Mouse (Mus musculus): Measurements from ENCODE around the gene Erich6b. TPM values are rescaled to one million over a fixed set of nuclear protein-coding genes. Genes with fewer than 3 reads are reported as not detected.

Erich6b gene
- total and polyA plus RNA-seq, 3 experiments = not detected

GRCm38 (mm10) chr14:75635350-75635749 is 6.7 kb upstream of the Erich6b start:
- TF ChIP-seq UBTF (IDR thresholded peaks at IDR 0.05; ENCODE audit: low read depth, low read length) (no peak), ZMIZ1 (IDR thresholded peaks at IDR 0.05; ENCODE audit: low read depth, low read length) (no peak), SIN3A (IDR thresholded peaks at IDR 0.05; ENCODE audit: low read length) (no peak), SMC3 (IDR thresholded peaks at IDR 0.05; ENCODE audit: low read depth, low read length) (no peak), ZC3H11A (IDR thresholded peaks at IDR 0.05; ENCODE audit: low read depth, low read length) (no peak), NELFE (IDR thresholded peaks at IDR 0.05; ENCODE audit: low read depth, low read length) (no peak), CHD2 (IDR thresholded peaks at IDR 0.05; ENCODE audit: low read length) (no peak), KAT2A (IDR thresholded peaks at IDR 0.05; ENCODE audit: insufficient replicate concordance, low read length) (no peak), USF2 (conservative IDR thresholded peaks at IDR 0.05; ENCODE audit: low read depth, low read length) (no peak), POLR2A (IDR thresholded peaks at IDR 0.05; ENCODE audit: low read depth, low read length) (no peak), RCOR1 (conservative IDR thresholded peaks at IDR 0.05; ENCODE audit: low read depth, low read length) (no peak), TCF12 (IDR thresholded peaks at IDR 0.05; ENCODE audit: low read depth, low read length) (no peak), JUND (conservative IDR thresholded peaks at IDR 0.05; ENCODE audit: low read depth, low read length) (no peak), BHLHE40 (IDR thresholded peaks at IDR 0.05; ENCODE audit: low read depth, low read length) (no peak), TBP (conservative IDR thresholded peaks at IDR 0.05; ENCODE audit: low read depth, low read length) (no peak)
- H3K79me2 ChIP-seq (replicated peaks; ENCODE audit: control insufficient read depth, extremely low read depth, insufficient read depth, poor library complexity, severe bottlenecking) = no peaks in the 10 kb centered on the region
- H3K27me3 ChIP-seq (replicated peaks) = no peaks in the 10 kb centered on the region
- no peak for DNase-seq (ENCODE audit: extremely low read depth)
- H3K27ac ChIP-seq (ENCODE audit: insufficient read depth, low read depth) = no peak overlapping the region
- in situ Hi-C loops (cut with MboI; ENCODE audit: low pct_ligation_motif_present, low pct_unique_long_range_greater_than_20kb, low sequenced_read_pairs) (no loop called here), dilution Hi-C loops (cut with MboI; ENCODE audit: extremely low pct_ligation_motif_present, extremely low pct_unique_long_range_greater_than_20kb, low sequenced_read_pairs) (no loop called here)
- no peak overlapping the region for H3K9ac ChIP-seq (ENCODE audit: insufficient read depth, low read depth)
- H3K4me2 ChIP-seq (ENCODE audit: insufficient read depth, low read depth, poor library complexity, severe bottlenecking) = no peak overlapping the region
- no peaks in the 10 kb centered on the region for H3K9me3 ChIP-seq (replicated peaks; ENCODE audit: low read length)
- H3K36me3 ChIP-seq (replicated peaks in 1 of 2; ENCODE audit: control insufficient read depth in 1 of 2, insufficient read depth in 1 of 2, low read length in 1 of 2) = no peaks in the 10 kb centered on the region
- 0 out of 4 replicates have a peak, but pooled peaks cover 0 to 4% of the 10 kb centered on the region in 2 experiments for H3K4me1 ChIP-seq (ENCODE audit: control insufficient read depth in 1 of 2, insufficient read depth in 2 of 2)
- no peak overlapping the region for H3K4me3 ChIP-seq (replicated peaks in 1 of 3; ENCODE audit: low read depth in 2 of 3, low read length in 2 of 3, poor library complexity in 1 of 3)

- no peaks in the 10 kb centered on the region for H3K79me2 ChIP-seq (replicated peaks; ENCODE audit: control insufficient read depth, extremely low read depth, insufficient read depth, poor library complexity, severe bottlenecking)
- H3K9me3 ChIP-seq (replicated peaks; ENCODE audit: low read length) = no peaks in the 10 kb centered on the region
- H3K27ac ChIP-seq (ENCODE audit: insufficient read depth, low read depth) = no peak overlapping the region
- 0 out of 4 replicates have a peak, but pooled peaks cover 0 to 4% of the 10 kb centered on the region in 2 experiments for H3K4me1 ChIP-seq (ENCODE audit: control insufficient read depth in 1 of 2, insufficient read depth in 2 of 2)
- dilution Hi-C loops (cut with MboI; ENCODE audit: extremely low pct_ligation_motif_present, extremely low pct_unique_long_range_greater_than_20kb, low sequenced_read_pairs) = no loop called here
- no peak overlapping the region for H3K4me3 ChIP-seq (replicated peaks in 1 of 3; ENCODE audit: low read depth in 2 of 3, low read length in 2 of 3, poor library complexity in 1 of 3)
- no peak overlapping the region for H3K4me2 ChIP-seq (ENCODE audit: insufficient read depth, low read depth, poor library complexity, severe bottlenecking)
- H3K36me3 ChIP-seq (replicated peaks in 1 of 2; ENCODE audit: control insufficient read depth in 1 of 2, insufficient read depth in 1 of 2, low read length in 1 of 2) = no peaks in the 10 kb centered on the region
- no peak overlapping the region for H3K9ac ChIP-seq (ENCODE audit: insufficient read depth, low read depth)
- TF ChIP-seq ZMIZ1 (IDR thresholded peaks at IDR 0.05; ENCODE audit: low read depth, low read length) (no peak), JUND (conservative IDR thresholded peaks at IDR 0.05; ENCODE audit: low read depth, low read length) (no peak), EP300 (IDR thresholded peaks at IDR 0.05; ENCODE audit: low read length) (no peak), POLR2AphosphoS2 (IDR thresholded peaks at IDR 0.05; ENCODE audit: low read depth, low read length) (no peak)
- no peak for DNase-seq (ENCODE audit: extremely low read depth)
- H3K27me3 ChIP-seq (replicated peaks) = no peaks in the 10 kb centered on the region
- in situ Hi-C loops (cut with MboI; ENCODE audit: low pct_ligation_motif_present, low pct_unique_long_range_greater_than_20kb, low sequenced_read_pairs) = no loop called here
Measured at GRCm38 (mm10) chr14:75636107-75636506, 6.0 kb upstream of the Erich6b start.
